Mouse (Mus musculus) mouse trophoblast stem cell (cell line): Measurements from ENCODE around the gene Nt5e.
"Not testable (repeated sequence)": the region's sequence is repeated elsewhere in the genome, so short reads cannot be mapped to it uniquely, and the experiment has no call there.

ENCODE experiments used
- in situ Hi-C, 2 experiments: fragments of 300-500 bp; cut with MseI, MboI; formaldehyde crosslinking; loops; 2 replicates in 1 of 2; 3 replicates in 1 of 2; pipeline ENCODE4 v1.15.1; 2025

The Nt5e gene

DNA sequence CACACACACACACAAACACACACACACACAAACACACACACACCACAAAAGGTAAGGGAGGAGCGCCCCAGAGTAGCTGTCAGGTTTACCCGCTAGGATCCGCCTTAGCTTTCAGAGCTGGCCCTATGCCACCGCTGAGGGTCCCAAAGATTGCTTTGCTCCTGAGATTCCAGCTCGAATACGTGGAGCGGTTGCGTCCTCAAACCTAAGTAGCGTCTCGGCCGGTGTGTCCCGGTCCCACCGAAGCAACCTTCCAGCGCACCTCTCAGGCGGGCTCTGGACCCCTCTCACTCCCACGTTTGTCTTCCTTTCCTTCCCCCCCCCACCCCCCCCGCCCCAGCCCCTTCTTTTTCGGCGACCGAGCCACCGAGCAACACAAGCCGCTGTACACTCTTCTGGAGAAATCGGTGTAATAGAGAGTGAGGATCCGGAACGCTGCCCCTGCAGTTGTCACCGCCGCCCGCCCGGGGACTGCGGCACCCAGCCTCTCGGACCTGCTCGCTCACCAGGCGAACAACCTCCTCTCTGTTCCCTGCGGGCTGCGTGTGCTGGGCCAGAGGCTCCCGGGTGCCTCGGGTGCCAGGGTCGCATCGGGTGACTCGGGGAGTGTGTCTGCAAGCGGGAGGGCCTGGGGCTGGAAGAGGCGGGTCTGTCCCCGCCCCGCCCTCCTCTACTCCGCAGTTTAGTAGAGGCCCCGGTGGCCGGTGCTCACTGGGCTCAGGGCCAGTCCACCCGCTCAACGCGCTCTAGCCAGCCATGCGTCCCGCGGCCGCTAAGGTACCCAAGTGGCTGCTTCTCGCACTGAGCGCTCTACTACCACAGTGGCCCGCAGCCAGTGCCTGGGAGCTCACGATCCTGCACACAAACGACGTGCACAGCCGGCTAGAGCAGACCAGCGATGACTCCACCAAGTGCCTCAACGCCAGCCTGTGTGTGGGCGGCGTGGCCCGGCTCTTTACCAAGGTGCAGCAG, at the start of gene Nt5e:
Gene Nt5e, plus strand, starts transcription at position 268 of the 972 bp plus-strand sequence.
- in situ Hi-C loops = no loop called here

DNA sequence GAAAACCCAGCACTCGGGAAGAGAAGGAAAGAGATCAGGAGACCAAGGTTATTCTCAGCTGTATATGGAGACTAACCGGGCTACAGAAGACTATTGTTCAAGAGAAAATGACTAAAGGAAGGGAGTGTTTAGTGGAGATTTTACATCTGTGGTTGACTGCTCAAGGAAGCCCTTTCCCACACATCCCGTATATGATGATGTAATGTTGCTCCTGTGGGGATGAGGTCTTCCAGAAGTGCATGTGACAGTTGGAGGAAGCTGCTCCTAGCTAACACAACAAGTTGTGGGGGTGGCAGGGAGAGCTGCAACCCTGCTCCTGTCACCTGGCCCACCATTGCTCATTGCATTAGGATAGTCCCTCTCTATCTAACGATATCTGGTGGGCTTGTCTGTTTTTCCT, 49.4 kb upstream of the Nt5e start:
- in situ Hi-C loops = no loop called here

DNA sequence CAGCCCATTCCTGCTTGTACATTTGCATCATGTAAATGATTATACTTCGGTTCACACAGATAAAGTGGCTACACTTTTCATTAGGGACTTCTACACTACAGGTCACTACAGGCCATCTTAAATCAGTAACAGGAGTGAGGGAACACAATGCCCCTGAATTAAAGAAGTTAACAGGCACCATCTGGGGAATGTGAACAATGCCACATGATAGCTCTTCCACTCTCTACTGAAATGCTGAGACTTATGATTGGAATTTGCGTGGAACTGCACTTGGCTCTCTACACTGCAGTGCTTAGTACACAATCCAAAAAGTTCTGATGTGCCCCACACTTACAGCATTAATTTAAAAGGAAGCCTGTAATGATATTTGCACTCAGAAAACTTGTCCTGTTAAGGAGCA, 47.3 kb upstream of the Nt5e start:
- in situ Hi-C loops = no loop called here

DNA sequence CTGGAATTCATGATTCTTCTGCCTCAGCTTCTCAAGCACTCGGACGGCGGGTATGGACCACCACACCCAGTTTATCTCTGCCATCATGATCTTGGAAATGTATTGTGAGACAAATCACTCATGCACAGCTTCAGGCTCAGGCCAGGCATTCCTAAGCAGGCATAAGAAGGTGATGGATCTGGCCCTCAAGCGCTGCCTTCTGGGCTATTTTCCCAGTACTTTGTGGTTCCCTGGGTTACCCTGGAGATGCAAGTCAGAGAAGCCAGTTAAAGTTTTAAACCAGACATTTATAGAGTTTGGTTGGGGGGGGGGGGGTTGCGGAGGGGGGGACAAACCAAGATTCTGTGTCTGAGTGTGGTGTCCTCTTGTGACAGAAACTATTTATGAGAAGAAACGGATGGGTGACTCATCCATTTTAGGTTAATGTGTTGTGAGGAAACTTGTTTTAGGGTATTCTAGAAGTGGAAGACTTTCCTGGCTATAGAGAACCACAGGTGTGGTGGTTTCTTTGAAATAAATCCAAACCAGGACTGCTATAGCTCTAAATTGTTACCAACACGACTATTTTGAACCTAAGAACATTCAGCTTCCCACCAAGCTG, 37.3 kb upstream of the Nt5e start:
- in situ Hi-C loops = no loop called here

GRCm38 (mm10) chr9:88292836-88293370, 34.1 kb upstream of the Nt5e start:
- in situ Hi-C loops = no loop called here

DNA sequence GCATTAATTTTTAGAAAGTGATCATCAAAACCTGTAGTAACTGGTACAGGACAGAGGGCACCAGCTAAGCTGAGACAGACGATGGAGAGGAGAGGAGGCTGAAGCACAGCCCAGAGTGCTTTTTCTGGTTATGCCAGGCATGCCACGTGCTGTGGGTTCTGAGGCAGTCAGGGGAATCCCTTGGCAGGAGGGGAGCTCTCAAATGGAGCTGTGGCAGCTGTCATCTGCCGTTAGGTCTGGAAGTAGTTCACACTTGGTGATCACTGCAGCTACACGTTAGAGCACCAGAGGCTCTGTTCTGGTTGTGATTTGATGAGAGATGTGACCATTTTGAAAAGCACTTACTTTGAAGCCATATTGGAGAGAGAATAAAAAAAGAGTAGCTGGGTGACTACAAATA, 31.2 kb upstream of the Nt5e start:
- in situ Hi-C loops = no loop called here

- in situ Hi-C loops = no loop called here
These were observed 30.7 kb upstream of the Nt5e start for GRCm38 (mm10) chr9:88296321-88296720.

- in situ Hi-C loops = not testable (repeated sequence)
These were observed 29.8 kb upstream of the Nt5e start for GRCm38 (mm10) chr9:88297244-88297643.

DNA sequence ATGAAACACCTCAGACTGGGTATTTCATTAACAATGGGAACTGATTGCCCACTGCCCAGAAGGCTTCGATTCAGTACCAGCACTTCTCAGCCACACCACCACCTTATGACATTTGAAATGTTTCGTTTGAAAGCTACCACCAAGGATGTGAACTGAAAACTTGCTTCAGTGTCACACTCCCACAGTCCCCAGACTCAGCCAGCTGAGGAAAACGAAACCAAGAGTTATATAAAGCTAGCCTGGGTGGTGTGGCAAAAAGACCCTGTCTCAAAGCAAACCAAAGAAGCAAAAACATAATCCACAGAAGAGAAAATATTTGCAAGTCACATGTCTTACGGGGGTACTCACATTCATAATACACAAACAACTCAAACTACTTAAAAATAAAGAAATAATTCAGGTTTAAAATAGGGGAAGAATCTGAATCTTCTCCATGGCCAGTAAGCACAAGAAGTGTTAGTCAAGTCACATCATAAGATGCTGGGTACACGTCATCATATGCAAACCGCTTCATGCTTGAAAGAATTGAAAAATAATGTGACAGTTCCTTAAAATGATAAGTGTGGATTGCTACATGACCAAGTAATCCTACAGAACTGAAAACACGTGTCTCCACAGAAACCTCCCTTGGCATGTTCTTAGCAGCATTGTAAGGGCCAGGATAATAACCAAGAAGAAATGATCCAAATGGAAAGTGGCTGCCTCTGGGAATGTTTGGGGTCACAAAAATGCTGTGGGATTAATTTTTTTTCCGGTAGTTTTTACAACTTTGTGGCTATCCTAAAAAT, 28.9 kb upstream of the Nt5e start:
- in situ Hi-C loops = no loop called here

GRCm38 (mm10) chr9:88307019-88307618, 19.9 kb upstream of the Nt5e start:
- in situ Hi-C loops = no loop called here

DNA sequence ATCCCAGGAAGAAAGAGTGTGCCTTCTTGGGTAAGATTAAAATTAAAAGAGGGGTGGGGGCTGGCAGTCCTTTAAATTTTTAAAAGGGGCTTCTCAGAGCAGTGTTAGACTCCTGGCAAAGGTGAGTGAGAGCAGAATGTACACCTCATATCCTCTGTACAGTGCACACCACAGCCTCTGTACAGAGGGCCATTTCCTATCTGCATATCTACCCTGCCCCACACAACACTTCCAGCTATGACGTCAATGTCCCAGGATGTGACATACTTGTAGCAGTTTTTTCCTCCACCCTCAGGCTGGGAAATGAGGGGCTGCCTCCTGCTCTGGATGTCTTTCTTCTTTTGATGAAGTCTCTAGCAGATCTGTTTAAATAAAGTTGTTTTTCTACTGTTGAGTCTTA, 17.9 kb upstream of the Nt5e start:
- in situ Hi-C loops = no loop called here

DNA sequence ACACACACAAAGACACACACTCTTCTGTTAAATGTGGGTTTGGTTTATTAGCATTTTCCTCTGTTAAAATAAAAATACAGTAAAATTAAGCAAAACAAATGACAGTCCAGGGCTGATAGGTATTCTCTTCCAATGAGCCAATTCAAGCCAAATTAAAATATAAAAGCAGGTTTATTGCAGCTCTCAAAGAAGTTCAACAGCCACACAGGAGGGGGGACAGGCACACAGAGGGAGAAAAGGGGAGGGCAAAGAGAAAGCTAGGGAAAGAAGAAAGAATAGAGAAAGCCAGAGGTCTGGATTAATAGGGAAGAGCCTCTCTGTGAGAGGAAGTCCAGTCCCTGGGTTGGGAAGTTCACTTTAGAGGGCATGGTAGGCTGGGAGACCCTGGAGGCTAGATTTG, 7.8 kb upstream of the Nt5e start:
- in situ Hi-C loops = no loop called here

DNA sequence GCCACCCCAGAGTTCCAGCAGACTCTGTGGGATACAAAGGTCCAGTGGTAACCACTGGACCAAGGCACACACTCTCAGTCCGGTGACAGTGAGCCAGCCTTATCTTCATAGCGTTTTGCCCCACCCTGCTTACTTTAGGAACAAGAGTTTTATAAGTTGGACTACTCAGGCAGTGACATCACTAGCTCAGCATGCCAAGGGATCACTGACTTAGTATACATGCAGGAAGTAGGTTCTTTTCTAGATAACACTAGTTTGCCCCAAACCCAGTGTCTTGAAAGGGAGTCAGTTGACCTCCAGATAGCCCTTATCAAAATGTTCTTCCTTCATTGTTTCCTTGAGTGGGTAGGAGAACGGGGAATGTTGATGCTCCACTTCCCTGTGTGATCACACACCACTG, 2.4 kb upstream of the Nt5e start:
- in situ Hi-C loops = no loop called here

- in situ Hi-C loops = no loop called here
These were observed 1.7 kb downstream of the Nt5e start for GRCm38 (mm10) chr9:88328666-88329065.

GRCm38 (mm10) chr9:88329166-88329748, 2.3 kb downstream of the Nt5e start:
- in situ Hi-C loops = no loop called here

GRCm38 (mm10) chr9:88330316-88330715, 3.3 kb downstream of the Nt5e start:
- in situ Hi-C loops = no loop called here

GRCm38 (mm10) chr9:88332447-88332846, 5.5 kb downstream of the Nt5e start:
- in situ Hi-C loops = no loop called here

- in situ Hi-C loops = no loop called here
These were observed 8.8 kb downstream of the Nt5e start for GRCm38 (mm10) chr9:88335839-88336238.

- in situ Hi-C loops = no loop called here
These were observed 13.8 kb downstream of the Nt5e start for GRCm38 (mm10) chr9:88340819-88341218.

- in situ Hi-C loops = no loop called here
These were observed 15.2 kb downstream of the Nt5e start for GRCm38 (mm10) chr9:88342241-88342640.

- in situ Hi-C loops = no loop called here
These were observed 15.7 kb downstream of the Nt5e start for GRCm38 (mm10) chr9:88342701-88343100.
